Mouse (Mus musculus) cerebellum, postnatal 36 days (tissue): ENCODE measurements at regions not wholly inside any gene's neighbourhood (a gene's known extent, or its start where the extent isn't known, plus 50 kb on each side); places are given as distances from the start of the nearest gene placed in this dataset.

Source experiments
- DNase-seq, 2 experiments: peaks; one replicate each; pipeline ENCODE4 v3.0.0; 2021 to 2022; ENCODE audit warnings: mixed read lengths in 2 of 2

- no peak for DNase-seq
Observed at GRCm38 (mm10) chr12:110031326-110031725, 247.5 kb upstream of the Dio3 start.

DNA sequence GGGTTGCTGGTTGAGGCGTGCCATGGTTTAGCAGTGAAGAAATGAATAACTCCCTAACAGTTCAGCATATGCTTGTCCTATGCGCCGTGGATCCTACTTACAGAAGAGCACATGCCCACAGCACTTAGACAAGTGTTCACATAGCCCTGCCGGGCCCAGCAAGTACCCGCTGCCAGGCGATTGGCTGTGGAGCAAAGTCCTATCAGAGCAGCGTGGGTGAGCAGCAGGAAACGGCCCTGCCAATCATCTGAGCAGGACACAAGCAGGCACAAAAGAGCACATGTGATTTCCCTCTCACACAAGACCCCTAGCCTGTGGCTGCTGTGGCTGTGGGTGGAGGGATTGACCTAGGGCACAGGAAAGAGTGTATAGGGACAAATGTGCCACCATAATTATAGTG, 243.7 kb upstream of the Dio3 start:
- no peak for DNase-seq

- DNase-seq, result no peak
Observed at GRCm38 (mm10) chr12:110040682-110041081, 238.2 kb upstream of the Dio3 start.

DNA sequence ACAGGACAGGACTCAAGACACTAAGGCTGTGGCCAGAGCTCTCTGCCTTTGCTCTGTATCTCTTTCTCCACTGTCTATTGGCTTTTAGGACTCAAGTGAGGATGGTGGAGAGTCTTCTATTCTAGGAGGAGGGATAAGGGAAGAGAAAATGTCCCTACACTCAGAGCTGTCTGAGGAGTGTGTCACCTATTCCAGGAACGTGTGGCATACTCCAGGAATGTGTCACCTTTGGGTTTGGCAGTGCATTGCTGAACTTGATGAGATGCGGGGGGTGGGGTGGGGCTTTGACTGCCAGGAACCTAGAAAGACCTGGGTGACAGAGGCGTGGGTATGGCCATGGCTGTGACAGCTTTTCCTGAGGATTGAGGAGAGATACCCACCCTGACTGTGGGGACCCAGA, 237.1 kb upstream of the Dio3 start:
- DNase-seq, result no peak

DNA sequence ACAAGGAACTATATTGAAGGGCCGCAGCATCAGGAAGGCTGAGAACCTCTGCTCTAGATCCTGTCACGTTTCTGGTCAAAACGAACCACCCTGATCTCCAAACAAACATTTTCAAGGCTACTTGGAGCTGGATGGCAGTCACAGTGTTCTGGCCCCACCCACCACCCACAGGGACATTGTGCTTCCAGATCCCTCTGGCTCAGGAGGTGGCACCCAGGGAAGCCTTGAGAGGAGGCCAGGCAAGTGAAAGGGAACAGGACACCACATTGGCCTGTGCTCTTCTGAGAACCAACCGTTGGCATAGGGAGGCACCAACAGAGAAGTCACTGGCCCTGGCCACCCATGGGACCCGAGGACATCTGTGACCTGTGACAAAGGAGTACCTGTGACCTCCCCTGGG, 234.6 kb upstream of the Dio3 start:
- no peak for DNase-seq

- no peak for DNase-seq
Observed at GRCm38 (mm10) chr12:110044721-110045120, 234.1 kb upstream of the Dio3 start.

DNA sequence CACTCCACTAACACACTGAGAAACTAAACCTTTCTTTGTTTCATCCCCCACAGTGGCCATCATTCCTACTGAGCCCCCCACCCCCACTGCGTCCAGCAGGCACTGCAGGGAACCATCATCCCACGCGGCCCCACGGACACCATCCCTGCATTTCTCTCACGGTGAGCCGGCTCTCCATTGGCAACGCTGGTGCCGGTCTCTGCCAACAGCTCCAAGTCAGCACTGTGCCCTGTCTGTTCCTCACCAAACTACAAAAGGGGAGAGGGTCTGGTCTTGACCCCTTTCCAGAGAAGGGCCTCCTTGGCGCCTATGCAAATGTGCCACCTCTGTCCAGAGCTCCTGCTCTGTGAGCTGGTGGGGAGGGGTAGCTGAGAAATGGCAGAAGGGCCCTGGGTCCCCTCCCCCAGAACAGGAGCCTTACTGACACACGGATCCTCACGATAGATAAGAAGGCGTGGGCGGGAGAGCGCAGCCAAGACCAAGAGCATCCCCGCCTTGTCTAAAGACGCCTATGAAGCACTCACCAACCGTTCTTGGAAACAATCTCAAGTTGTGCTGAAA, 233.0 kb upstream of the Dio3 start:
- no peak for DNase-seq

GRCm38 (mm10) chr12:110046613-110047012, 232.3 kb upstream of the Dio3 start:
- no peak for DNase-seq

DNA sequence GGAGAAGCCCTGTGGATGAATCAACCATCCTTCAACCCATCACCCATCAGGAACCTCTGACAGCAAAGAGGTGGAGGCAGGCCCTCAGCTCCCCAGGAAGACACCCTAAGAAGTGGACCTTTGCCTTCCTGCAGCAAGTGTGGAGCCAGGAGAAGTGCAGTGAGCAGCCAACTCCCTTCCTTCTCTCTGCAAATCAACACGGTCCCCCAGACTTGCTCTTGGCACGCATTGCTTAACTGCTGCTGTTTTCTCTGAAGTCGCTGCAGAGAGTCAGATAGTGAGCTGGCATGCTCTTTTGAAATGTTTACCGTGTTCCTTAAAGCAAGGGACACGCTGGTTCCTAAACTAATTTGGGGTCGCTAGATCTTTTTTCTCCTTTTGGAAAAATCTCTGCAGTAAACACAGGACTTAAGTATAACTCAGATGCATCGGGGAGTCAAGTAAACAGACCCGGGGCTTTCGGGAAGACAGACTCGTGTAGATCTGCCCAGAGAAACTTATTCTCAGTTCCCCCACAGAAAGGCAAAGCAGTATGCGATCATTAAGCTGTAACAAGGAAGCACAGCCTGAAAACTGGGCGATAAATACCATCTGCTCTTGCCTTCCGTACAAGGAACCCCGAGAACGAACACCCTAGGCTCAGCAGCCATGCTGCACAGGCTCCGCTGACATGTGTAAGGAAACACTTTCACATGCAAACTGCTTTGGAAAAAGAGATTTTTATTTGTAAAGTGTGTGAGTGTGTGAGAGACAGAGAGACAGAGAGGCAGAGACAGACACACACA, 231.2 kb upstream of the Dio3 start:
- DNase-seq, result no peak

DNA sequence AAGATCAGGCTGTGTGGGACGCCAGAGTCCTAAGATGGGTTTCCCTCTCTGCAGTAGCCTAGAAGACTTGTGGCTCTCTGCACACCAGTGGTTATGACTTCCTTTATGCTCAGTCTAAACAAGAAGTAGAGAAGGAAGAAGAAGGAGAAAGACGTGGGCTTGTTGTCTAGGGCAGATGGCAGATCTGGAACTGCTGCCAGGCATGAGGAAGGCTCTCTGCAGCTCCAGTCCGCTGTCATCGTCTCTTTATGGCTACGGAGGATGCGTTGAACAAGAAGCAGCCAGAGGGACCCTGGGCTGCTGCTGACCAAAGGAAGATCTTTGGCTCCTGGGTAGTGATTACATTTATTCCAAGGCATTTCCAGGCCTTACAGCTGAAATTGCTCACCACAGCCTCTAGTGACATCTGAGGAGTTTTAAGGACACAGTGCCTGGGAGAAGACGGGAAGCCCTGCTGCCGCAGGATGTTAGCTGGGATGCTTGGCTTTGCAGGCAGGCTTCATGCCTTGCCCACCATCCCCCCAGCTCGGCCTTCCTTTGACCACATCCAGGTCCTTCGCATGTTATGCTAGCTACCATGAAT, 229.6 kb upstream of the Dio3 start:
- DNase-seq, result no peak

GRCm38 (mm10) chr12:110059321-110059720, 219.5 kb upstream of the Dio3 start:
- no peak for DNase-seq

DNA sequence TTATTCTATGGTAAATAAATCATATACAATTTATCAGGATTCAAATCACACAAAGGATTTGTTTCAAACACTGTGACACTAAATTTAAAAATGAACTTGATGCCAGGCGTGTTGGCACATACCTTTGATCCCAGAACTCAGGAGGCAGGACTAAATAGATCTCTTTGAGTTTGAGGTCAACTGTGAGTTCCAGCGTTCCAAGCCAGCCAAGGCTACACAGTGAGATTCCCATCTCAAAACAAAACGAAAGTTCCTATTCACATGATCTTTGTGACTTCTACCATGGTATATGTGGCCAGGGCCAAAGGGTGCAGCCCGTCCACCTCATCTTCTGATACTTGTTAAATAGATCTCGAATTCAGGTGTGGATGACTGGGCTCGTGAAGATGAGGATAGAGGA, 216.9 kb upstream of the Dio3 start:
- no peak for DNase-seq

DNA sequence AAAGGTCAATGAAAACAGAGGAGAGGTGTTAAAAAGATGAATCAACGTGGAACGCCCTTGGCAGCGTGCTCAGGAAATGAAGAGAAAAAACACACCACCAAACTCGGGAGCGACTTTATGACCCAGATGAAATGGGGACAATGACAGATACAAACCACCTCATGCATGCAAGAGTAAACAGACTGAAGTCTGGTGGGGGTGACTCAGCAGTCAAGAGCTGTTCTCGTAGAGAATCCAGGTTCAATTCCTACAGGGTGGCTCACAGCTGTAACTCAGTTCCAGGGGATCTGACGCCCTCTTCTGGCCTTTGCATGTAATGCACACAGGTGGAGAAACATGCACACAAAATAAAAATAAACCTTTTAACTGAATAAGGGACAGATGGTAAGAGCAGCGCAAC, 215.9 kb upstream of the Dio3 start:
- no peak for DNase-seq

DNA sequence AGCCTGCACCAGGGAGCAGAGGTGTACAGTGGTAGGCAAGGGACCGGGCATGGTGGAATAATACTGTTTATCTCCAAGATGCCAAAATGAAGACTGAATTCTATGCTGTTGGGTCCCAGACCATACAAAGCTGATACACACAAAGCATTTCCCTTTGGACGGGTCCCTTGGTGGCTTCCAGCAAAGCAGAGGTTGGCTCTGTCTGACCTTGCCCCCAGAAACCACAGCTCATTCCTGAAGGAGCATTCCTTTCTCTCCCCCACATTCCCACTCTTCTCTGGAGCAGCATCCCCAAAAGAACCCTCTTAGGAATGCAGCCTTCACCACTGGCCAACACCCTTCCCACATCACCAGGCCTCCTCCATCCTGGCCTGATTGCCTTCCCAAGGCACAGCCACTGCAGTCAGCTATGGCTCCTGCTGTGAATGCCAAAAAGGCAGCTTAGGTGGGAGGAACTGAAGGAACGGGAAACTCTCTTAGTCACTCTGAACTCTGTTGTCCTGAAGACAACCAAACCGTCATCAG, 212.4 kb upstream of the Dio3 start:
- DNase-seq, result no peak

GRCm38 (mm10) chr12:110070506-110070905, 208.4 kb upstream of the Dio3 start:
- no peak for DNase-seq

DNA sequence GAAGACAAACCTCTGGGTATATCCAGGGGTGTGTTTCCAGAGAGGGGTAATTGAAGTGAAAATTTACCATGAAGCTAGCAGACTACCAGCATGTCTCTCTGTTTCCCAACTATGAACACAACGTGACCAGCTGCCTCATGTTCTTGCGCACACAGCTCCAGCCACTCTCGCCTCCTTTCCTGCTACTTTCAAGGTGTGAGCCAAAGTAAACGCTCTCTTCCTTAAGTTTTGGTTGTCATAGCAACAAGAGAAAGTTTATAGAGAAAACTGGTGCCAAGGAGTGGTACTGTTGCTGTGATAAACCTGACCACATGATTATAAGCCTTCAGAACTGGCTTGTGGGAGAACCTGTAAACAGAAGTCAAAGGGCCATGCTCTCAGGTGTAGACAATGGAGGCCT, 207.0 kb upstream of the Dio3 start:
- no peak for DNase-seq

GRCm38 (mm10) chr12:110074921-110075320, 203.9 kb upstream of the Dio3 start:
- no peak for DNase-seq

DNA sequence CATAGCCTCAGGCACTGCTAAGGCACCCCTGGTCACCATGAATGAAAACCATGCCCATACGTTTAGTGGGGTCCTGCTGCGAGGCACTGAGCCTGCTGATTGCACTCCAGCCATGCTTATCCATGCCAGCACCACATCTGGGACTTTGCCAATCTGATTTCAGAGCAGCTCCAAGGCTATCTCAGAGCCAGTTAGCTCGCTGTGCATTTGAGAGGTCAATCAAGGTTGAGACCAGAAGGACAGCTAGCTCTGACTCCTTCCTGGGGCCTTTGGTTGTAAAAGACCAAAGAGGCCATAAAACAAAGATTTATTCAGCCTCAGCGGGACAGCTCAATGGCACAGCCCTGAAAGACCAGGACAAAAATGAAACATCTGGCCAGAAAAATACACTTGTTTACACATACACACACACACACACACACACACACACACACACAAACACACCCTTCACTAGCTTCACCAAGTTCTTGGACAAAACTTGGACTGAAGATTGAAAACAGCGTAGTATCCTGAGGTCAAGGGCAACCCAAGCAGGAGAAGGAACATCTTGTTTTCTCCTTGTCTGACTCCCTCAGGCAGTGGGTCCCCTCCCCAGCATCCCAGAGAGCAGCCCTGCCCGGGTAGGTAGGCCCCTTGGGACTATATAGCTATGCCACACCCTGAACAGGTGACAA, 201.5 kb upstream of the Dio3 start:
- no peak for DNase-seq

GRCm38 (mm10) chr12:110078081-110078505, 200.8 kb upstream of the Dio3 start:
- no peak for DNase-seq

DNA sequence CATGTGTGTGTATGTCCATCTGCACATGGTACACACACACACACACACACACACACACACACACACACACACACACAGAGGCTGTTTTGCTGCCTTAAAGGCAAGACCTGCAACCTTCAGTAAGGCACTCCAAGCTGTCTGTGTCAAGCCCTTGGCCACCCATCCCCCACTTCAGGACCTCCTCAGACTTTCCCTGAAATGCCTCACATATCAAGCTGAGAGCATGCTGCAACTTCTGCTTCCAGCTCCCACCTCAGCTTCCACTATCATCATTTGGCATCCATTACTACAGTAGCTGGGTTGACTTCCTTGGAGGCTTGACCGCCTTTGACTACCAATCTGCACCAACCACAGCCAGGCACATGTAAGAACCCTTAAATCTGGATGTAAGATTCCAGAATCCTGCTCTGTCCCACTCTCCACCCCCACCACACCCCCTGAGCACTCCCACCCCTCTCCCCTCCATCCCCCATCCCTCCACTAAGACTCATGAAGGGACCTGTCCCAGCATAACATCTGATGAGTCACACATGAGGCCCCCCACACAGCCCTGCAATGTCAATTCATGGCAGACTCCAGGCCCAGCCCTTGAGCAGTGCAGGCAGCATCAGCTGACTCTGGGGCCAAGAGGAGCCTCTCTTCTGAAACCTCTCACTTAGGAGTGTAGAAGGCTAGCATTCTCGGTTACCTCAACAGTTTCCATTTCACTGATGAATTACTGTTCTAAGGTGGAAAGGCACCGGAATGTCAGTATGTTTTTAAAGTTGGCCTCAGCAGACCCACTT, 196.8 kb upstream of the Dio3 start:
- no peak for DNase-seq

GRCm38 (mm10) chr12:110082921-110083320, 195.9 kb upstream of the Dio3 start:
- no peak for DNase-seq

- no peak for DNase-seq
Observed at GRCm38 (mm10) chr12:110083471-110083870, 195.4 kb upstream of the Dio3 start.

DNA sequence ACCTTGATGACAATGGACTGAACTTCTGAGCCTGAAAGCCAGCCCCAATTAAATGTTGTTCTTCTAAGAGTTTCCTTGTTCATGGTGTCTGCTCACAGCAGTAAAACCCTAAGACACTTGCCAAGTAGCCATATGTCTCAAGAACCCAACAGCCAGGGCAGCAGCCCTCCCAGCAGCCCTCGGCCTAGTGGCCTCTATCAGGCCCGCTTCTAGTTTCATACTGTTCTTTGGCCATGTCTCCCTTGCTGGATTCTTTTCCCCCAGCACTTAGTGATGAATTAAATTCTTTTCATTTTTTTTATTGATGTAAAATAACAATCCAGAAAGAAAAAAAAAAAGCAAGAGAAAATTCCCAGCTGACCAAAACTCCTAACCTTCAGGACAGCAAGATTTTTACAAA, 191.9 kb upstream of the Dio3 start:
- no peak for DNase-seq
